Mouse (Mus musculus) C2C12 (cell line): ENCODE results near the gene Gtf3c5. TPM values are rescaled to one million over a fixed set of nuclear protein-coding genes. Genes with fewer than 3 reads are reported as not detected.

Source experiments
- H3K27me3 ChIP-seq: one replicate; pipeline ENCODE4 v1.6.1; 2011; ENCODE audit not compliant: control insufficient read depth, insufficient read depth, insufficient read length
- H3K36me3 ChIP-seq: one replicate; pipeline ENCODE4 v1.6.1; 2011; ENCODE audit not compliant: control insufficient read depth, insufficient read depth
- H3K4me3 ChIP-seq: one replicate; pipeline ENCODE4 v1.5.1; 2011; ENCODE audit warnings: mild to moderate bottlenecking, control low read depth; ENCODE audit not compliant: poor library complexity, insufficient read depth, severe bottlenecking
- H3K79me2 ChIP-seq: one replicate; pipeline ENCODE4 v1.6.1; 2011; ENCODE audit not compliant: control insufficient read depth, insufficient read depth
- H3K79me3 ChIP-seq: one replicate; pipeline ENCODE4 v1.6.1; 2011; ENCODE audit warnings: low read depth, control low read depth
- H3ac ChIP-seq: one replicate; pipeline ENCODE3; 2011; ENCODE audit warnings: low read depth; ENCODE audit not compliant: control insufficient read depth, insufficient read length
- CEBPB ChIP-seq: IDR thresholded peaks from one replicate; pipeline ENCODE4 v1.6.1; 2011; ENCODE audit warnings: low read depth, mild to moderate bottlenecking, control low read depth, moderate library complexity
- CTCF ChIP-seq: IDR thresholded peaks from one replicate; pipeline ENCODE4 v1.5.1; 2011; ENCODE audit not compliant: control insufficient read depth, insufficient read depth, insufficient read length
- FOSL1 ChIP-seq: IDR thresholded peaks from one replicate; pipeline ENCODE4 v1.8.0; 2011; ENCODE audit warnings: mild to moderate bottlenecking, low read length; ENCODE audit not compliant: poor library complexity, insufficient read depth, severe bottlenecking
- MAX ChIP-seq: IDR thresholded peaks from one replicate; pipeline ENCODE4 v1.6.1; 2011; ENCODE audit warnings: mild to moderate bottlenecking, control low read depth
- MYOD1 ChIP-seq: IDR thresholded peaks from one replicate; pipeline ENCODE4 v1.6.1; 2011; ENCODE audit warnings: low read depth; ENCODE audit not compliant: control insufficient read depth, insufficient read length
- MYOG ChIP-seq: IDR thresholded peaks from one replicate; pipeline ENCODE4 v1.6.1; 2011; ENCODE audit not compliant: control insufficient read depth, insufficient read length; ENCODE audit errors: extremely low read depth
- USF1 ChIP-seq: IDR thresholded peaks from one replicate; pipeline ENCODE4 v1.6.1; 2011; ENCODE audit warnings: low read depth, mild to moderate bottlenecking, control low read depth, moderate library complexity
- polyA plus RNA-seq: library from polyadenylated mRNA; unstranded; fragments of >200 nt; fragmentation: generic; extraction: Trizol; gene quantifications from one replicate; pipeline ENCODE4 v1.2.1, GENCODE M21; 2012; ENCODE audit warnings: missing spikeins

Gtf3c5 gene
- polyA plus RNA-seq, 1 experiment: 28.1 TPM

DNA sequence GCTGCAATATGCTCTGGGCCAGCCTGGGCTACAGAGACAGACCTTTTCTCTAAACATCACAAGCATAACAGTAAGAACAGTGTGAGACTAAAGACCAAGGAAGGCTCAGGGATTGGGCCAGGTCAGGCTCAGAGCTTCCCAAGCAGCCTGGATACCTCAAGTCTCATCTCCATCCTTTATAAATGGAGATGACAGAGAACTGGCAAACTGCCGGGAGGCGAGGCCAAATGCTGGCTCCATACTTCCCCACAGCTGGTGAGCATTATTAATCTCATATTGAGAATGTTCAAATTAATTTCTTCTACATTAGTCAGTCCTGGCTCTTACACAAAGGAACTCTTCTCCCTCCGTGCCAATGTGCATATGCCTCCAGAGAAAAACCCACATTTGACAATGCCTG lies 6.7 kb downstream of the Gtf3c5 start:
- TF ChIP-seq MAX (no peak), USF1 (no peak), CTCF (no peak), FOSL1 (no peak), CEBPB (no peak), MYOD1 (no peak), MYOG (no peak)
- no peaks in the 10 kb centered on the region for H3K27me3 ChIP-seq
- H3K4me3 ChIP-seq: no peak overlapping the region
- peaks cover 11% of the 10 kb centered on the region for H3K79me3 ChIP-seq
- H3K79me2 ChIP-seq: peaks cover 20% of the 10 kb centered on the region
- no peak overlapping the region for H3ac ChIP-seq
- H3K36me3 ChIP-seq: peaks cover 76% of the 10 kb centered on the region

DNA sequence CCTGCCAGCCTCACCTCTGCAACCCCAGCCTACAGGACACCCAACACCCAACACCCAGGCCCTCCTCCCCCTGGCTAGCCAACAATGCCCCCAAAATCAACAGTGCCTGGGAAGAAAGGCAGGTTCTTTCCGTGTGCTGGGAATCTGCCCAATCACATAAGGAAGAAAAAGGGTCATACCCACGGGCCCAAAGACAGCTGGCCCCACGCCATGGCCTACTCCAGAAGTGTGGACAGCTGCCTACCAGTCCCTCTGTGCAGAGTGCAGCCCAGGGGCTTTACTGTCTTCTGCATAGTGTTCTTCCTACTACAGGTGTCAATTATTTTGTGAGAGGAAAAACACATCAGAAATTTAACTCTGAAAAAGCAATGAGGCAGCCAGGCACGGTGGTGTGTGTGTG lies 8.2 kb downstream of the Gtf3c5 start:
- Histone ChIP-seq H3ac (no peak overlapping the region), H3K4me3 (no peak overlapping the region), H3K36me3 (peaks cover 89% of the 10 kb centered on the region), H3K27me3 (no peaks in the 10 kb centered on the region), H3K79me2 (peaks cover 5% of the 10 kb centered on the region), H3K79me3 (peaks cover 3% of the 10 kb centered on the region)
- TF ChIP-seq FOSL1: no peak
- no peak for TF ChIP-seq CTCF
- TF ChIP-seq USF1: no peak
- no peak for TF ChIP-seq MYOG
- no peak for TF ChIP-seq MYOD1
- TF ChIP-seq CEBPB: no peak
- TF ChIP-seq MAX: no peak

DNA sequence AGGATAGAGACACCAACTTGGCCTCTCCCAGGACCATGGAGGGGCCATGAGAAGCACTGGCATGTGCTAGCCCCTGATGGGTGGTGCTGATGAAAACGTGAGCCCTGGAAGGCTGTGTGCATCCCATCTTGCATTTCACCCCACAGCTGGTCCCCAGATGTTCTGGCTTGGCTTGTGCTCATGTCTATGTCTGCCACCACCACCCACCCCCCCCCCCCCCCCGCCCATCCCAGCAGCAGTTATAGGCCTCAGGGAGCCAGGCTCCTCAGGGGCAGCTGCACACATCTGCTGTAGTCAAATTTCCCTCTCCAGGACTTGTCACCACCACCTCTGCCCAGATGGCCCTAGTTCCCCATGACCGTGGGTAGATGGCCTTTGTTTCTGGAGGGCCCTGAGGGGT lies 13.6 kb downstream of the Gtf3c5 start:
- Histone ChIP-seq H3K27me3 (no peaks in the 10 kb centered on the region), H3ac (no peak overlapping the region), H3K36me3 (peaks cover 83% of the 10 kb centered on the region), H3K4me3 (no peak overlapping the region), H3K79me3 (no peaks in the 10 kb centered on the region), H3K79me2 (no peaks in the 10 kb centered on the region)
- TF ChIP-seq CEBPB: no peak
- TF ChIP-seq FOSL1: no peak
- no peak for TF ChIP-seq MYOD1
- no peak for TF ChIP-seq MYOG
- no peak for TF ChIP-seq MAX
- TF ChIP-seq USF1: no peak
- TF ChIP-seq CTCF: no peak

DNA sequence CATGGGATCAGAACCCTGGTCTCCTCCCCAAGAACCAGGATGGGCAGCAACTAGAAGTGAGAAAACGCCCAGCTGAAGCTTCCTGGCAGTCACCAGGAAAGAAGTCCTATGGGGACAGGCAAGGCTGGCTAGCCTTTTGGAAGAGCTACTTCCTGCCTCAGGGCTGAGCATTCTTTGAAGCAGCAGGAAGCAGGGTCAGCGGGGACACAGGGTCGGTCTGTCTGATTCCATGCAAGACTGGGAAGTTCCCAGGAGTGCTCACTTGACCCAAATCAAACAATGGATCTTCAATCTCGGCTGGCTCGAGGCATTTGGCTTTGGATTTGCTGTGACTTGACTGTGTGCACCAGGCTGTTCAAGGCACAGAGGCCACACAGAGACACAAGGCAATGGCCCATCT lies 17.0 kb downstream of the Gtf3c5 start:
- peaks cover 51% of the 10 kb centered on the region for H3K36me3 ChIP-seq
- TF ChIP-seq USF1: no peak
- TF ChIP-seq FOSL1: no peak
- TF ChIP-seq MAX: no peak

DNA sequence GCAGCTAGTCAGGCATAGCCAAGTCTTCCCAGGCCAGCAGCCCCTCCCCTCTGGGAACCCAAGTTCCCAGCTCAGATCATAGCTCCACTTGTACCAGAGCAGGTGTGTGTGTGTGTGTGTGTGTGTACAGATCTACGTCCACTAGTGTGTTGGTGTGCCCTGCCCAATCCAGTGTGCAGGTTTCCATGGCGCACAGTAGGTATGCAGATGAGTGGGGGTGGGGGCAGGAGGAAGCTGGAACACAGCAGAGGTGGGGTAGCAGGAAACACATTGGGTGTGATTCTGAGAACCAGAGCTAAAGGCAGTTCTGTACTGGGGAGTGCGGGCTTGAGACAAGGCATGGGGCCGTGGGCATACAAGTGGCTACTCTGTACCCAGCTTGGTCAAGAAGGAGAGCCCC lies 19.2 kb downstream of the Gtf3c5 start:
- TF ChIP-seq FOSL1 (no peak), MAX (no peak), CTCF (no peak), MYOD1 (no peak), USF1 (no peak), MYOG (no peak), CEBPB (no peak)

More for the DNA sequence above, 17.0 kb downstream of the Gtf3c5 start:
- H3ac ChIP-seq: no peak overlapping the region
- H3K79me3 ChIP-seq: no peaks in the 10 kb centered on the region
- H3K27me3 ChIP-seq: no peaks in the 10 kb centered on the region
- no peak overlapping the region for H3K4me3 ChIP-seq
- no peaks in the 10 kb centered on the region for H3K79me2 ChIP-seq

DNA sequence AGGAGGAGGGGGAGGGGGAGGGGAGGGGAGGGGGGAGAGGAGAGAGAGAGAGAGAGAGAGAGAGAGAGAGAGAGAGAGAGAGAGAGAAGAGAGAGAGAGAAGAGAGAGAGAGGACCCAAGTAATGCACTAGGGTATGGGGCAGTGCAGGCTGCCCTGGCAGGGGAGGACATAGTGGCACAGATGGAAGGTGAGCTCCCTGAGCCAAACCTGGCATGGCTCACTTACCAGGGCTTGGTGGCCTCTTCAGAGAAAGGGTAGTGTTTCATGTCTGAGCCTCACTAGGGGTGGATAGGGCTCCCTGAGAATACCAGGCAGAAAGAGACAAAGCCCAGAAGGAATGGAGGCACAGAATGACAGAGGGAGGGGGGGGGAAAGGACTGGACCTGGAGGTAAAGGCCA lies 19.7 kb downstream of the Gtf3c5 start:
- H3K79me3 ChIP-seq: no peaks in the 10 kb centered on the region
- no peak for TF ChIP-seq MYOG
- TF ChIP-seq CEBPB: no peak
- TF ChIP-seq MYOD1: no peak
- no peak for TF ChIP-seq MAX
- no peak for TF ChIP-seq FOSL1
- no peak for TF ChIP-seq USF1
- TF ChIP-seq CTCF: no peak
- peaks cover 31% of the 10 kb centered on the region for H3K36me3 ChIP-seq
- H3K79me2 ChIP-seq: no peaks in the 10 kb centered on the region
- H3K27me3 ChIP-seq: peaks cover 14% of the 10 kb centered on the region
- no peak overlapping the region for H3ac ChIP-seq
- no peak overlapping the region for H3K4me3 ChIP-seq

More for the DNA sequence above, 19.2 kb downstream of the Gtf3c5 start:
- Histone ChIP-seq H3K79me3 (no peaks in the 10 kb centered on the region), H3K36me3 (peaks cover 35% of the 10 kb centered on the region), H3K79me2 (no peaks in the 10 kb centered on the region), H3ac (no peak overlapping the region), H3K27me3 (peaks cover 11% of the 10 kb centered on the region), H3K4me3 (no peak overlapping the region)
